Mouse (Mus musculus) ES-Bruce4 (cell line): ENCODE data around the gene Myh6. TPM values are rescaled to one million over a fixed set of nuclear protein-coding genes. Genes with fewer than 3 reads are reported as not detected.

Experiments
- H3K27ac ChIP-seq: 2 replicates; pipeline ENCODE4 v1.5.1; 2012; ENCODE audit warnings: low read length, inconsistent platforms; ENCODE audit not compliant: insufficient read depth
- H3K27me3 ChIP-seq: 2 replicates; pipeline ENCODE4 v1.6.1; 2012; ENCODE audit warnings: mild to moderate bottlenecking, low read length, inconsistent platforms; ENCODE audit not compliant: control insufficient read depth, poor library complexity, insufficient read depth, severe bottlenecking
- H3K36me3 ChIP-seq: 2 replicates; pipeline ENCODE4 v1.6.1; 2012; ENCODE audit warnings: inconsistent platforms, mild to moderate bottlenecking, low read length, moderate library complexity; ENCODE audit not compliant: control insufficient read depth, poor library complexity, insufficient read depth, severe bottlenecking
- H3K4me1 ChIP-seq: one replicate; pipeline ENCODE4 v1.8.1; 2011; ENCODE audit warnings: low read length; ENCODE audit not compliant: control insufficient read depth, insufficient read depth
- H3K4me3 ChIP-seq: 2 replicates; pipeline ENCODE4 v1.5.1; 2011; ENCODE audit warnings: low read depth, mild to moderate bottlenecking, low read length
- H3K9ac ChIP-seq: 2 replicates; pipeline ENCODE4 v1.6.1; 2012; ENCODE audit warnings: low read depth, mild to moderate bottlenecking, inconsistent platforms; ENCODE audit not compliant: poor library complexity, severe bottlenecking
- H3K9me3 ChIP-seq: replicated peaks from 2 replicates; pipeline ENCODE4 v1.6.1; 2012; ENCODE audit warnings: mild to moderate bottlenecking, low read length, inconsistent platforms; ENCODE audit not compliant: control insufficient read depth, poor library complexity, insufficient read depth, severe bottlenecking
- CTCF ChIP-seq: IDR thresholded peaks from one replicate; pipeline ENCODE4 v1.8.1; 2011; ENCODE audit warnings: low read depth, low read length
- EP300 ChIP-seq: IDR thresholded peaks from 2 replicates; pipeline ENCODE4 v1.6.1; 2011; ENCODE audit warnings: low read depth, low read length; ENCODE audit not compliant: insufficient read depth
- POLR2A ChIP-seq: IDR thresholded peaks from one replicate; pipeline ENCODE4 v1.8.1; 2011; ENCODE audit warnings: low read length; ENCODE audit not compliant: insufficient read depth
- polyA plus RNA-seq: library from polyadenylated mRNA; stranded (reverse); fragments of >200 nt; gene quantifications from 2 replicates; pipeline ENCODE4 v1.2.4, GENCODE M21; 2011; ENCODE audit warnings: low read depth; ENCODE audit not compliant: missing spikeins, insufficient read depth, insufficient read length

The Myh6 gene
- polyA plus RNA-seq, 1 experiment = not detected

DNA sequence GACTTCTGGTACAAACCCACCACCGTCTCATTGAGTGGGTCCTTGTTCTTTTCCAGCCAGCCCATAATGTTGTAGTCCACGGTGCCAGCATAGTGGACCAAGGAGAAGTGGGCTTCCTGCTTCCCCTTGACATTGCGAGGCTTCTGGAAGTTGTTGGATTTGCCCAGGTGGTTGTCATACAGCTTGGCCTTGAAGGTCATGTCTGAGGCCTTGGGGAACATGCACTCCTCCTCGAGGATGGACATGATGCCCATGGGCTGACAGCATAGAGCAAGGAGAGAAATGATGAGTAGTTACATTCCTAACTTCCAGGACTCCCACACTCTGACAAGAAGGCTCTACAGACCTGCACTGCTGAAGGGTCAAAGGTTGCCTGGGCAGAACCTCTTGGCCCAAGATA lies 8.2 kb downstream of the Myh6 start:
- TF ChIP-seq POLR2A = no peak
- Histone ChIP-seq H3K4me1 (no peaks in the 10 kb centered on the region), H3K27ac (no peak overlapping the region), H3K9ac (no peak overlapping the region), H3K27me3 (no peaks in the 10 kb centered on the region; the same call in 1 of the 2 replicates), H3K9me3 (no peaks in the 10 kb centered on the region), H3K36me3 (no peaks in the 10 kb centered on the region), H3K4me3 (no peak overlapping the region)

- no peaks in the 10 kb centered on the region for H3K4me1 ChIP-seq
- no peak overlapping the region for H3K9ac ChIP-seq
- TF ChIP-seq EP300 (no peak), POLR2A (no peak), CTCF (no peak)
Measured at GRCm38 (mm10) chr14:54956533-54956932, 10.2 kb downstream of the Myh6 start.

GRCm38 (mm10) chr14:54955481-54955880 lies 11.2 kb downstream of the Myh6 start:
- Histone ChIP-seq H3K9me3 (no peaks in the 10 kb centered on the region), H3K4me1 (no peaks in the 10 kb centered on the region), H3K27ac (no peak overlapping the region), H3K36me3 (no peaks in the 10 kb centered on the region), H3K4me3 (no peak overlapping the region), H3K9ac (no peak overlapping the region), H3K27me3 (no peaks in the 10 kb centered on the region; the same call in 1 of the 2 replicates)
- no peak for TF ChIP-seq EP300
- no peak for TF ChIP-seq POLR2A
- no peak for TF ChIP-seq CTCF

More at GRCm38 (mm10) chr14:54956533-54956932, 10.2 kb downstream of the Myh6 start:
- Histone ChIP-seq H3K27ac (no peak overlapping the region), H3K9me3 (no peaks in the 10 kb centered on the region), H3K27me3 (no peaks in the 10 kb centered on the region; the same call in 1 of the 2 replicates), H3K4me3 (no peak overlapping the region), H3K36me3 (no peaks in the 10 kb centered on the region)

GRCm38 (mm10) chr14:54954474-54954873 lies 12.3 kb downstream of the Myh6 start:
- no peaks in the 10 kb centered on the region for H3K4me1 ChIP-seq
- H3K4me3 ChIP-seq = no peak overlapping the region
- H3K27me3 ChIP-seq = peaks cover 3% of the 10 kb centered on the region; the same call in 1 of the 2 replicates
- H3K27ac ChIP-seq = no peak overlapping the region
- no peaks in the 10 kb centered on the region for H3K9me3 ChIP-seq
- no peak overlapping the region for H3K9ac ChIP-seq
- no peaks in the 10 kb centered on the region for H3K36me3 ChIP-seq
- no peak for TF ChIP-seq POLR2A
- no peak for TF ChIP-seq CTCF
- no peak for TF ChIP-seq EP300

DNA sequence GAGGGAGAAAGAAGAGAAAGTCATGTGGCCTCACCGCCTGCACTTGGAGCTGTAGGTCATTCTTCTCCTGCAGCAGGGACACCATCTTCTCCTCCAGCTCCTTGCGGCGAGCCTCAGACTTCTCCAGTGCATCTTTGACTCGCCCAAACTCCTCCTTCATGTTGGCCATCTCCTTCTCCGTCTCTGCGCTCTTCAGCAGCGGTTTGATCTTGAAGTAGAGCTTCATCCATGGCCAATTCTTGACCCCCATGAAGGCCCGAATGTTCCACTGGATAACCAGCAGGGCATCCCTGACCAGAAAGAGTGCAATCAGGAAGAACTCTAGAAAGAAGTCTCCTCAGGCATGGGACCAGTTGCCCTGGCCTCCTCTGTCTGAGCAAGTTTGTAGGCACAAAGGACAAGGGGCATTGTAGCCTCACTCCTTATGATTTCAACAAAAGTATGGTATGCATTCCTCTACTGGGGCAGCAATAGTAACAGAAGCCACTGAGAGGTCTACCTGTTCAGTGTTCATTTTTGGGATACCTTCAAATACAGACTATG lies 13.0 kb downstream of the Myh6 start:
- no peaks in the 10 kb centered on the region for H3K4me1 ChIP-seq
- H3K36me3 ChIP-seq = no peaks in the 10 kb centered on the region
- H3K4me3 ChIP-seq = no peak overlapping the region
- H3K27me3 ChIP-seq = peaks cover 3% of the 10 kb centered on the region; the same call in 1 of the 2 replicates
- H3K9me3 ChIP-seq = no peaks in the 10 kb centered on the region
- TF ChIP-seq POLR2A (no peak), EP300 (no peak), CTCF (no peak)
- H3K9ac ChIP-seq = no peak overlapping the region
- H3K27ac ChIP-seq = no peak overlapping the region

DNA sequence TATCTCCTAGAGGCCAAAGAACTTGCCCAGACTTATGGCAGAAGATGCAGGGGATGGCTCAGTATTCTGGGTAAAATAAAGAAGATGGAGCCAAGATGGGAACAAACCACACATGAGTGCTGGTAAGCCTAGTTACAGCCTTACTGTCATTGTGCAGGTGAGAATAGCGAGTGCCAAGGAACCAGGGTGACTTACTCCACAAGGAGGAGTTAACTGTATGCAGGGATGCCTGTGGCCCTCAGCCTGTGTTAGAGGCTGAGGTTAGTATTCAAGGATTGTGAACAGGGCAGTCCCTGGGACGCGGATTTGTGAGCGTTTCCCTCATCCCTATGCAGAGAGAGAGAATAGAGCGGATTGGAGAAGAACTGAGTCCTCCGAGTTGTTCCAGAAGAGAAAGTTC lies 15.1 kb downstream of the Myh6 start:
- H3K4me3 ChIP-seq = no peak overlapping the region
- no peak for TF ChIP-seq POLR2A
- no peak overlapping the region for H3K27ac ChIP-seq
- no peaks in the 10 kb centered on the region for H3K4me1 ChIP-seq
- H3K27me3 ChIP-seq = peaks cover 3% of the 10 kb centered on the region; the same call in 1 of the 2 replicates
- H3K9ac ChIP-seq = no peak overlapping the region
- no peaks in the 10 kb centered on the region for H3K36me3 ChIP-seq
- H3K9me3 ChIP-seq = no peaks in the 10 kb centered on the region
